Mouse (Mus musculus): ENCODE measurements around the gene Rsrp1.

- no peak for TF ChIP-seq POLR2A (IDR thresholded peaks at IDR 0.05; ENCODE audit: borderline replicate concordance, extremely low read depth, low read depth, low read length)
- TF ChIP-seq CTCF (IDR thresholded peaks at IDR 0.05; ENCODE audit: insufficient read depth, low read length): no peak
Measured at GRCm38 (mm10) chr4:134918381-134918780, 5.0 kb upstream of the Rsrp1 start.

Measured in lung, adult 2 months (tissue).